Mouse (Mus musculus) embryo, embryonic 11 days (tissue): ENCODE data around the gene Alox12b.

Source experiments
- DNase-seq: peaks from one replicate; pipeline ENCODE4 v3.0.0-alpha.2; 2015

Gene Alox12b

DNA sequence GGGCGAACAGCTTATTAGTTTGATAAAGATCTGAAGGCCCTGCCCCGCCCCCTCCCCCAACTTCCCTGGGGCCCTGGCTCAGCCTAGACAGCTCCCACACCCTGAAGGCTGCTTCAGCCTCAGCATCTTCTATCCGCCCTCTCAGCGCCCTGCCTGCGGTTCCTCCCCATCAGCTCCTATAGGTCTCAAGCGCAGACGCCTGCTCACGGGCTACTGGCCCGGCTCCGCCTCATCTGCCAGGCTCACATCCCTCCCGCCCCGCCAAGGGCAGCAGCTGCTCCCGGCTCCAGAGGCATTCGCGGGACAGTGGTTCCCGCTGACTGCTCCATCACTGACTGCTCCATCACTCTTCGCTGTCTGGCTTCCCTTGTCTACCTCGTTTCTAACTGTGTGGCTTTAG, at the start of gene Alox12b:
Alox12b (plus strand) TSS at position 190 of the 400 bp plus-strand sequence.
- peak; percentile 75 for DNase-seq

- no peak for DNase-seq
Measured at GRCm38 (mm10) chr11:69107676-69108075, 49.1 kb upstream of the Alox12b start.

- DNase-seq: no peak
Measured at GRCm38 (mm10) chr11:69108223-69108622, 48.6 kb upstream of the Alox12b start.

- DNase-seq: no peak
Measured at GRCm38 (mm10) chr11:69109032-69109900, 47.5 kb upstream of the Alox12b start.

DNA sequence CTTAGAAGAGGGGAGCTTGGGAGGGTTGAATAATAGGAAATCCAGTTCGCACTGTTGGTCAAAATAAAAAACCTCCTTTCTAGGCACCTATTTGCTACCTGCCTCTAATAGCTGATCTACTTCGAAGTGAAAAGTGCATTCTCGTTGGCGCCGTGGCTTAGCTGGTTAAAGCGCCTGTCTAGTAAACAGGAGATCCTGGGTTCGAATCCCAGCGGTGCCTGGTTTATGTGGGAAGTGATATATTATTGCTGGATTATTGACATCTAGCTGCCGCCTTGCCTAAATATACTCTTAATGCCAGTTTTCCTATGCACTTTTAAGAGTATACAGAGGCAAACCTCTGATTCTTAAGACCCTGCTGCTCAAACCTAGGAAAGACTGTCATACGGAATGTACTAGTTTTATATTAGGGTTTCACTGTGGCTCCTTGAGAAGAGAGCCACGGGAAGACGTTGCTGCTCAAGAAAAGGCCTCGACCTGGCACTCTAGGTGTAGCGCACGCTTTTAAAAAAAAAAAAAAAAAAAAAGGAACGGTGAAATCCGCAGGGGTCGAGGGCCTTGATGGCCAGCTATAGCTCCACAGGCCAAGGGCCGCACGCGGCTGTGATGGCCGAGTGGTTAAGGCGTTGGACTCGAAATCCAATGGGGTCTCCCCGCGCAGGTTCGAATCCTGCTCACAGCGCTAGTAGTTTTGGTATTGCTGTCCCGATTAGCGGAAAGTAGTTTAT, 46.3 kb upstream of the Alox12b start:
- peak; percentile 91 for DNase-seq

GRCm38 (mm10) chr11:69111051-69111810, 45.6 kb upstream of the Alox12b start:
- DNase-seq: peak; percentile 41

DNA sequence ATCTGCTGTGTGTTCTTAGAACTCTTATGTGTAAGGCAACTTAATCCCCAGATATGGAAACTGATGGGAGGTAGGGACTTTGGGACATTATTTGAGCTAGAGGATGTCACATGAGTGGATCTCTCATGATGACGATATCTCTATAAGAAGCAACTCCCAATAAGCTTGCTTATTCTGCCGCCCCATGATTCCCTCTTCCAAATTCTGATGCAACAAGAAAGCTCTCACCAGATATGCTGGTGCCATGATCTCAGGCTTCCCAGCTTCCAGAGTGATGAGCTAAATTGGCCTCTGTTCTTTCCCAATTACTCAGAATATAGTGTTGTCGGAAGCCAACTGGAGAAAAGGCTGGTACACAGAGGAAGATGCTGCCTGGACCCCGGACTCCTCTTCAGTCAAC, 44.9 kb upstream of the Alox12b start:
- DNase-seq: peak; percentile 10

DNA sequence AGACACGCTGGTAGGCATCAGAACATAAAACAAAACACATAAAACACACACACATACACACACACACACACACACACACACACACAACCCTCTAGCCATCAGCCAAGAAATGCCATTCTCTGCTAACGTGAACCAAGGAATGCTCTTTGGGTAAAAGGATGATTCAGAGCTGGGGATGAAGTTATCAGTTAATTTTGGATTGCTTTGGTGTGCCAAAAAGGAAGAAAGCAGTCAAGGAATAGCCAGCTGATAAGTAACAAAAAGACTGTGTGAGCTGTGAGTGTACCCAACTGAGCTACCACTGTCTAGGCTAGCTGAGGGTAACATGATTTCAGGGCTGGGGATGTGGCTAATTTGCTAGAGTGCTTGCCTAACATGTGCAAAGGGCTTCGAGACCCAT, 42.8 kb upstream of the Alox12b start:
- DNase-seq: no peak

GRCm38 (mm10) chr11:69114621-69115020, 42.2 kb upstream of the Alox12b start:
- no peak for DNase-seq

DNA sequence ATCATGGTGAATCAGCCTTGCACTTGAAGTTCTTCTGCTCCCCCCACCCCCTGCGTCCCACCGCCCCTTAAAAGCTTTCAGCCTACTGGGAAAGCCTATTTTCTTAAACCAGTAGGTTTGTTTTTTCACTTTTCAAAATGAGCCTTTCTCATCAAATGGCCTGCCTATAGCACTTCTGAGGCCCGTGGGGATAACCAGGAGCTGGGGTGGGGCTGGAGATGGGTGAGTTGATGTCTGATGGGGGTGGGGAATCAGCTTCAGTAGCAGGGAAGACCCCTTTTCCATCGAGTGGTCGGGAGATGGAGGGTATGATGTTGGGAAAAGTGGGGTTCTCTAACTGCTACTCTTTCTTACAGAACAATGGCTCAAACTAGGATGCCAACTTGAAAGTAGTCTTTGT, 39.9 kb upstream of the Alox12b start:
- DNase-seq: no peak

DNA sequence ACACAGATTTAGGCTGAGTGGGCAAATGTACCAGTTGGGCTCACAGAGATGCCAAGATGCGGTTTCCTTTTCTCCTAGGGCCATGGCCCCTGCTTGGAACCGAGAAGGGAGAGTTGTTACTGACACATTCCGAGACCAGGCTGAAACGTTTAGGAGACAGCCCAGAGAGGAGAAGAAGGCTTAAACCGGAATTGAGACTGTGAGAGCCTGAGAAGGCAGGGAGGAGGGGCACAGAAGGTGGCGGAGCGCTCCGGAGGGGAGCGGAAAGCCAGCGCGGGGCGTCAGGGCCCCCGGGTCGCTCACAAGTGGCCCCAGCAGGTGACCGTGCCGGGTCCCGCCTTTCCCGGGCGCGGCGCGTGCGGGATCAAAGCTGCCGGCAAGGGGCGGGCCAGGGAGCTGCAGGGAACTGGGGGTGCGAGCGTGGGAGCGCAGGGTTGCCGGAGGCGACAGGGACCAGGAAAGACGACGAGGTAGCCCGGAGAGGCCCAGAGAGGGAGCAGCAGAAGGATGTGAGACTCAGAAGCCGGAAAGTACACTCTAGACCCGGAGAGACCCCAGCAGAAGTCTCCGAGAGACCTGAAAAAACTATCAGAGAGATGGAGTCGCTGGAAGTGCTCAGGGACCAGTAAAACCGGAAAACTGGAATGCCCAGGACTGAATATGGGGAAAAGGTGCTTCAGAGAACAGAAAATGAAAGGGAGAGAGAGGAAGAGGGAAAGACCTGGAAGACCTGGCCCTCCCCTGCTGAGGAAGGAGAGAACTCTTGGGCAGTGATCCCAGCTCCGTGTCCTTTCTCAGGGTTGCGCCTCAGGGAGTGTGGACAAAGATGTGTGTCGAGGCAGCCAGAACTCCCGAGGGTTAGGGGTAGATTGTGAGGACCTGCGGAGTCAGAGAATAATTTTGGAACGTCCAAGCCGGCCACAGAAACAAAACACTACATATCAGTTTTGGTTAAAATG, 38.8 kb upstream of the Alox12b start:
- peak; percentile 76 for DNase-seq

DNA sequence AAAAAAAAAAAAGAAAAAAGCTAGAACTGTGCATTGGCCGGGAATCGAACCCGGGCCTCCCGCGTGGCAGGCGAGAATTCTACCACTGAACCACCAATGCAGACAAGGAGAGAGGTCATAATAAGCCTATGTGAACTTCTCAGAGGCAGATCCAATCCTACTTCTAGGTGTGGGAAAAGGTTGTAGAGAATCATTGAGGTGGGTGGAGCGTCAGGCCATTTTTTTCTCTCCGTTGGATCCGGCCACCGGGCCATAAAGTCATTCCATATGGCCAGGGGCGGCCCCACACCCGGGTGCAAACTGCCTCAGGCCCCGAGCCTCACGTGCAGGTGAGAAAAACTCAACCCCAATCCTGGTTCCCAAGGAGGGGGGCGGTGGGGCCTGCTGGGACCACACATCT, 38.0 kb upstream of the Alox12b start:
- peak; percentile 86 for DNase-seq

GRCm38 (mm10) chr11:69119446-69120155, 37.2 kb upstream of the Alox12b start:
- peak; percentile 4 for DNase-seq

- peak; percentile 83 for DNase-seq
Measured at GRCm38 (mm10) chr11:69120221-69121000, 36.4 kb upstream of the Alox12b start, which contains the start of gene Hes7. Hes7 (plus strand) TSS chr11:69120404.

DNA sequence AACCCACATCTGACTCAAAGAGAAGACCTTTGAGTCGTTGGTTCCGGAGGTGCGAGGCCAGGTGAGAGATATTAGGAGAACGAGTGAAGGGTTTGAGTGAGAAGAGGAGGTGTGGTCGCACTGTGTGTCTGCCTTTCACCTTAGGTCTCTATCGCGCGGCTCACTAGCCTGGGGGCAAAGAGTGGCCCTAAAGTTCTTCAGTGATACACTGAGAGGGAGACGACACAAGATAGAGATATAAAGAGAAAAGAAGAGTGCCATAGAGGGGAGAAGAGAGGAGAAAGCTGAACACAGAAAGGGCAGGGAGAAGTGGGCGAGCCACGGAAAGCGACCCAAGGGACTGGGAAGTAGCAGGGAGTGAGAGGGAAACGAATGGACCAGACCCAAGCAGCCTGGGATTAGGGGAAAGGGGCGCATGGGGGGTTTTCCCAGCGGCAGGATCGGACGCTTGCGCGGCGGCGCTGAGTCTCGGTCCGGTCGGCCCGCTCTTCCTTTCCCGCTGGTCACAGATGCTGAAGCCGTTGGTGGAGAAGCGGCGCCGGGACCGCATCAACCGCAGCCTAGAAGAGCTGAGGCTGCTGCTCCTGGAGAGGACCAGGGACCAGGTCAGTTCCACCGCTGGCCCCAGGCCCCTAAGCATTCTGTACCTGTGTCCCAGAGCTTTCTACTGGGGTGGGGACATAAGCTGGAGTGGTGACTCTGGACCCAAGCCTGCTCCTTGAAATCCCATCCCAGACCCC, 35.6 kb upstream of the Alox12b start:
- peak; percentile 53 for DNase-seq

DNA sequence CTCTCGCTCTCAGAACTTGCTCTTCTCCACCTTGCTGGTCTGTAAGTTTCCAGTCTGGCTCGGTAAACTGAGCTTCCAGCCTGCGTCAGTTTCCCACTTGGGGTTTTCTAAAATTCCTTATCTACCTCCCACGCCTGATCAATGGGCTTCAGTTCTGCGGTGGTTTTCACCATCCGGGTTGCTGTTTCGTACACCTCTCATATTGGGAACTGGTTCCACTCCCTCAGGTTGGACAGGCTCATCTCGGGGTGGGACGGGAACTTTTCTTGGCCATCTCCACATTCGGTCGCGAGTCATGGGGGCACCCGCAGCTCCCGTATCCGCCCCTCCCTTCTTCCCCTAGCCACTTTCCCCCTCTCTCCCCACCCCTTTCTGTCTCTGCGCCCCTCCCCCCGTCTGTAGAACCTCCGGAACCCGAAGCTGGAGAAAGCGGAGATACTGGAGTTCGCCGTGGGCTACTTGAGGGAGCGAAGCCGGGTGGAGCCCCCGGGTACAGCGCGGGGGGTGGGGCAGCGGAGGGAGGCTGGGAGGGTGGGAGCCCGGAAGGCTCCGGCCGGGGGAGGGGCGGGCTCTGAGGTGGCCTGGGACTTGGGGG, 35.0 kb upstream of the Alox12b start:
- peak; percentile 75 for DNase-seq

DNA sequence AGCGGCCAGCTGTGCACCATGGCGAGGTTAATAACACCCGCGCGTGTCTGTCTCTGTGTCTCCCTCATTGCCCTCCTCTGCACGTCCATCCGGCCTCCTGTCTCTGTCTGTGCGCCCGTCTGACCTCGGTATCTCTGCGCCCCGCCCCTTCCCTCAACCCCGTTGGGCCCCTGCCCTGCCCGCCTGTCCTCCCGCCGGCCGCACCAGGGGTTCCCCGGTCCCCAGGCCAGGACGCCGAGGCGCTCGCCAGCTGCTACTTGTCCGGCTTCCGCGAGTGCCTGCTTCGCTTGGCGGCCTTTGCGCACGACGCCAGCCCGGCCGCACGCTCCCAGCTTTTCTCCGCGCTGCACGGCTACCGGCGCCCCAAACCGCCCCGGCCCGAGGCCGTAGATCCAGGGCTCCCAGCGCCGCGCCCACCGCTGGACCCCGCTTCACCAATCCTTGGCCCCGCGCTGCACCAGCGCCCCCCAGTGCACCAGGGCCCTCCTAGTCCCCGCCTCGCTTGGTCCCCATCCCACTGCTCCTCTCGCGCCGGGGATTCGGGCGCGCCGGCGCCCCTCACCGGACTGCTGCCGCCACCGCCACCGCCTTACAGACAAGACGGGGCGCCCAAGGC, 34.3 kb upstream of the Alox12b start, which contains the start of gene 9130213A22Rik:
9130213A22Rik (minus strand) TSS at position 254 of the 616 bp plus-strand sequence.
- DNase-seq: peak; percentile 94

DNA sequence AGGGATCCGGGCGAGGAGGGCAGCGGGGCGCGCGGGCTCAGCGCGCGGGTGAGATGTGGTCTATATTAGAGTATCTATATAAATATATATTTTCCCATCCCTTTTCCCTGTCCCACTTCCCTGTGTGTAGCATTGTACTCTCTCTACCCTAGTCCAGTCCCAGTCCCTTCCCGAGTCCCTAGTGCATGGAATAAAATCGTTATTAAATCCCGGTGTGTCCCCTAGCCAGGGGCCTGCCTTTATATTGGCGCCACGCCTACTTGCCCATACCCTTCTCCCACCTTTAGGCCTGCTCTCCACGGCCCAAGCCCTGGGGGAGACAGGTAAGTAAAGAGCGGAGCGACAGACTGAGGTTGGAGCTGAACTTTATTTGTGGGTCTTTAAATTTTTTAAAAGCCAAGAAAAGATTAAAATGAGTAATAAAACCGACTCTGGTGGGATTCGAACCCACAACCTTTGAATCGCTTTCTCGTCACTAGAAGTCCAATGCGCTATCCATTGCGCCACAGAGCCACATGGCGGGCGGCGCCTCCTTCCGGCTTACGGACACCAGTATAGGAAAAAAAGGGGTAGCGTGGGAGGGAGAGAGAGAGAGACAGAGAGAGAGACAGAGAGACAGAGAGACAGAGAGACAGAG, 33.6 kb upstream of the Alox12b start:
- DNase-seq: peak; percentile 91
